In the genomic region with DNA sequence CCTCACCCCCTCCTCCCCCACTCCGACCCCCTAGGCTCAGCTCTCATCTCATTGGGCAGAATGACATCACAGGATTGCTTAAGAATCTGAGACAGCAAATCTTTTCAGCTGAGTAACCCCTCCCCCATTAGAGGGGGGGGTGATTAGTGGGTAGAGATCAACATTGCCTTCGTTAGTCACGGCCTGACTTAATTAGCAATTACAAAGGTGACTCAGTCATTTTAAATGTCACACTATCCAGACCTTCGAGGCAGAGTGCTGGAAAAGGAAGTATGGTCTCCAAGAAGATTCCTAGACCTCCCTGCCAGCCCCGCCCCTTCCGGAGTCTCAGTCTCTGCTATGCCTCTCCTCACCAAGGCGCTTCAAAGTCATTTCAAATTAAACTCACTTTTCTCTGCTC, we compare ENCODE assay signal across 16 mouse cellular contexts. TPM values are rescaled to one million over a fixed set of nuclear protein-coding genes. Genes with fewer than 3 reads are reported as not detected.
DNase-seq lines count a peak whose midpoint lies in the region; ATAC-seq and TF ChIP-seq lines count a peak whose summit lies in the region.
"Had no signal": no experiment of that assay in that cellular context is flagged by ENCODE, and none has a peak within 500 bp of the region (broad histone marks: within the 10 kb centered on the region; RNA-seq: fewer than 3 reads in every experiment).

No protein-coding gene starts in this region.

- H3K27ac ChIP-seq in gastrocnemius, adult 2 months, result 0 out of 2 replicates have a peak overlapping the region, but pooled peaks have one; percentile 35
- H3K27ac ChIP-seq in lung, embryonic 16.5 days (ENCODE audit: low read length), result no peak overlapping the region
- H3K27ac ChIP-seq in forebrain, embryonic 14.5 days (ENCODE audit: low read depth, low read length), result no peak overlapping the region
- no peak overlapping the region for H3K27ac ChIP-seq in intestine, embryonic 16.5 days (ENCODE audit: low read length)
- H3K27ac ChIP-seq: stomach, embryonic 15.5 days had no signal

- H3K9me3 ChIP-seq in lung, embryonic 16.5 days (ENCODE audit: control insufficient read depth, low read length), result no peaks in the 10 kb centered on the region
- H3K9me3 ChIP-seq in forebrain, embryonic 14.5 days (replicated peaks; ENCODE audit: control insufficient read depth, low read length), result no peaks in the 10 kb centered on the region
- H3K9me3 ChIP-seq in intestine, embryonic 16.5 days (ENCODE audit: control insufficient read depth, low read length), result no peaks in the 10 kb centered on the region
- H3K9me3 ChIP-seq: stomach, embryonic 15.5 days had no signal

- H3K4me1 ChIP-seq in lung, embryonic 16.5 days (replicated peaks; ENCODE audit: control insufficient read depth, insufficient read depth, low read length), result peaks cover 13% of the 10 kb centered on the region
- H3K4me1 ChIP-seq in lung, adult 2 months (ENCODE audit: control insufficient read depth, insufficient read depth, low read length), result peaks cover under 1% of the 10 kb centered on the region
- peaks cover 12% of the 10 kb centered on the region for H3K4me1 ChIP-seq in forebrain, embryonic 14.5 days (ENCODE audit: control insufficient read depth, insufficient read depth, low read length)
- peaks cover 4% of the 10 kb centered on the region; the same call in 1 of the 2 replicates for H3K4me1 ChIP-seq in intestine, embryonic 16.5 days (ENCODE audit: control insufficient read depth, insufficient read depth, low read length)

- TF ChIP-seq POLR2A in lung, adult 2 months (IDR thresholded peaks at IDR 0.05; ENCODE audit: borderline replicate concordance, extremely low read depth, low read depth, low read length), result no peak

- POLR2A ChIA-PET in Patski (lab: Charles Lee), result no interaction called here

- DNase-seq in gastrocnemius, adult 2 months, result no peak
- no peak for DNase-seq in gastrocnemius, postnatal 4 days (ENCODE audit: low spot score in 2 of 2)
- no peak for DNase-seq in lung, adult 2 months
- peak; percentile 22 for DNase-seq in Patski (ENCODE audit: low read depth, low spot score)
- peak; percentile 36 for DNase-seq in forebrain, embryonic 14.5 days (ENCODE audit: low spot score)
- DNase-seq: cerebellum, postnatal 14 days; kidney, adult 9 months; left cerebral cortex, postnatal 4 days; lung, adult 18-20 months; lung, postnatal 4 days had no signal

- H3K36me3 ChIP-seq in lung, embryonic 16.5 days (ENCODE audit: control insufficient read depth, insufficient read depth, low read length), result no peaks in the 10 kb centered on the region
- no peaks in the 10 kb centered on the region for H3K36me3 ChIP-seq in forebrain, embryonic 14.5 days (ENCODE audit: control insufficient read depth, insufficient read depth, low read length)
- H3K36me3 ChIP-seq in intestine, embryonic 16.5 days (ENCODE audit: control insufficient read depth, insufficient read depth, low read length), result no peaks in the 10 kb centered on the region
- H3K36me3 ChIP-seq: stomach, embryonic 15.5 days had no signal

- 42% methylated on average over 7 of the region's 7 CpGs for WGBS in lung, embryonic 16.5 days
- WGBS in lung, adult 2 months, result 54% methylated on average over 7 of the region's 7 CpGs
- 22% methylated on average over 7 of the region's 7 CpGs for WGBS in forebrain, embryonic 14.5 days
- WGBS in intestine, embryonic 16.5 days, result 49% methylated on average over 7 of the region's 7 CpGs

- CTCF ChIA-PET in Patski (lab: Charles Lee), result no interaction called here

- intact Hi-C loops in gastrocnemius, adult 2 months (cut with DNase I), result loop anchor here (2.0 kb wide), 1 partner anchor 29 kb away; no protein-coding TSS in a partner anchor

- H3K27me3 ChIP-seq in lung, embryonic 16.5 days (ENCODE audit: control insufficient read depth, insufficient read depth, low read depth, low read length), result peaks cover 8% of the 10 kb centered on the region; the same call in 1 of the 2 replicates
- peaks cover 18% of the 10 kb centered on the region for H3K27me3 ChIP-seq in Patski
- no peaks in the 10 kb centered on the region; the same call in 1 of the 2 replicates for H3K27me3 ChIP-seq in forebrain, embryonic 14.5 days (replicated peaks; ENCODE audit: control insufficient read depth, insufficient read depth, low read length)
- H3K27me3 ChIP-seq in intestine, embryonic 16.5 days (replicated peaks; ENCODE audit: control insufficient read depth, insufficient read depth, low read length), result no peaks in the 10 kb centered on the region
- H3K27me3 ChIP-seq: CH12.LX had no signal

- in situ Hi-C loops in Patski (cut with MboI; ENCODE audit: low pct_unique_long_range_greater_than_20kb), result no loop called here

- peak; percentile 30; the same call in 1 of the 2 replicates for ATAC-seq in lung, embryonic 16.5 days (ENCODE audit: low read depth)
- peak; percentile 71 for ATAC-seq in Patski
- no peak for ATAC-seq in forebrain, embryonic 14.5 days
- ATAC-seq in megakaryocyte progenitor cell, adult 5-6 weeks (replicated peaks; ENCODE audit: poor library complexity), result no peak
- no peak for ATAC-seq in intestine, embryonic 16.5 days

- H3K4me2 ChIP-seq in lung, embryonic 16.5 days (ENCODE audit: low read depth, low read length), result no peak overlapping the region
- no peak overlapping the region for H3K4me2 ChIP-seq in forebrain, embryonic 14.5 days (ENCODE audit: low read length)
- no peak overlapping the region for H3K4me2 ChIP-seq in intestine, embryonic 16.5 days (ENCODE audit: low read depth, low read length)
- H3K4me2 ChIP-seq: midbrain, embryonic 11.5 days; stomach, embryonic 15.5 days had no signal

- no peak for TF ChIP-seq CTCF in gastrocnemius, adult 2 months (IDR thresholded peaks at IDR 0.05)
- TF ChIP-seq CTCF in lung, adult 2 months (IDR thresholded peaks at IDR 0.05; ENCODE audit: insufficient read depth, low read length), result no peak
- TF ChIP-seq CTCF in Patski (IDR thresholded peaks at IDR 0.05), result no peak

- H3K4me3 ChIP-seq in gastrocnemius, adult 2 months, result no peak overlapping the region
- H3K4me3 ChIP-seq in lung, embryonic 16.5 days (ENCODE audit: low read length), result no peak overlapping the region
- no peak overlapping the region for H3K4me3 ChIP-seq in lung, adult 2 months (replicated peaks; ENCODE audit: extremely low read depth, low read depth, low read length)
- H3K4me3 ChIP-seq in forebrain, embryonic 14.5 days (ENCODE audit: low read depth, low read length), result no peak overlapping the region
- H3K4me3 ChIP-seq in intestine, embryonic 16.5 days (ENCODE audit: low read length), result no peak overlapping the region
- H3K4me3 ChIP-seq: stomach, embryonic 15.5 days had no signal

- no peak overlapping the region for H3K9ac ChIP-seq in lung, embryonic 16.5 days (ENCODE audit: low read length)
- H3K9ac ChIP-seq in forebrain, embryonic 14.5 days (ENCODE audit: low read length), result no peak overlapping the region
- H3K9ac ChIP-seq in intestine, embryonic 16.5 days (ENCODE audit: low read depth, low read length), result no peak overlapping the region
- H3K9ac ChIP-seq: stomach, embryonic 15.5 days had no signal

RNA-seq across cellular contexts. Expression of a gene that starts 6.3 kb away (rescaled TPM):
- total RNA-seq in gastrocnemius, adult 2 months (2021), result 10 to 100 TPM; 11.3 to 14.3 TPM
- 1 to 10 TPM; 7.1 to 7.5 TPM for total RNA-seq in gastrocnemius, postnatal 4 days (2021)
- 1.2 TPM in 2 replicates for polyA plus RNA-seq in lung, embryonic 16.5 days (2015; fragmentation: Nextera tagmentation; extraction: Ambion mirVana)
- polyA plus RNA-seq in lung, adult 2 months (2012; rRNA removed), result 4.6 and 5.0 TPM in 2 replicates
- polyA plus RNA-seq in Patski (2021), result 4.5 TPM
- 2.6 and 3.0 TPM in 2 replicates for polyA plus RNA-seq in forebrain, embryonic 14.5 days (2014; fragmentation: Nextera tagmentation; extraction: Ambion mirVana)
- total RNA-seq in megakaryocyte progenitor cell, adult 5-6 weeks (2015), result not detected in 2 replicates
- total RNA-seq in megakaryocyte progenitor cell, adult 5-6 weeks (2017), result not detected in 2 replicates
- 1.7 and 1.8 TPM in 2 replicates for polyA plus RNA-seq in intestine, embryonic 16.5 days (2015; fragmentation: Nextera tagmentation; extraction: Ambion mirVana)

Comparison
In these comparisons a context has a peak if more than half of its experiments do, and no peak if none do; other contexts are left out.
1. DNase-seq: peak in Patski (single experiment) and forebrain, embryonic 14.5 days (single experiment); none in gastrocnemius, adult 2 months (single experiment), gastrocnemius, postnatal 4 days (0 of 2) and lung, adult 2 months (single experiment).
2. ATAC-seq: peak in lung, embryonic 16.5 days (single experiment) and Patski (single experiment); none in forebrain, embryonic 14.5 days (single experiment), megakaryocyte progenitor cell, adult 5-6 weeks (single experiment) and intestine, embryonic 16.5 days (single experiment).